Mouse (Mus musculus): ENCODE results near the gene Gm10439.
"Not testable (repeated sequence)": the region's sequence is repeated elsewhere in the genome, so short reads cannot be mapped to it uniquely, and the experiment has no call there.

The Gm10439 gene

DNA sequence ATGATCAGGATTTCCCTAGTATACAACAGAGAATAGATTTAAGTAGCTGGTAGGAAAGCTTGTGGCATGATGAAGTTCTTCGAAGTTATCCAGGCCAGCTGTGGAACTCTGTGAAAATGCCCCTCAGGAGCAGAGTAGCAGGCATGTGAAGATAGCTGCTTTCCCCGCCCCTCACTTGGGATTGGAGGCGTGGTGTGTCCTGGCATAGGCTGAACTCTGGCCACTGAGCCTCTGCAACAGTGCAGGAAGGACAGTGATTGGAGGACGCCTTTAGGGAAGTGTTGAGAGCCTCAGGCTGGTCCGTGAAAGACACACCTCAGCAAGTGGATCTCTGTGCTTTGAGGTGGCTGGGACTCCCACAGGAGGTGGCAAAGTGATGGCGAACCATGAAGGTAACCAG lies at the start of gene Gm10439:
Gm10439 (plus strand) TSS at position 301 of the 400 bp plus-strand sequence.
- not testable (repeated sequence) for DNase-seq
